Mouse (Mus musculus): ENCODE measurements around the gene Ikzf1.

DNA sequence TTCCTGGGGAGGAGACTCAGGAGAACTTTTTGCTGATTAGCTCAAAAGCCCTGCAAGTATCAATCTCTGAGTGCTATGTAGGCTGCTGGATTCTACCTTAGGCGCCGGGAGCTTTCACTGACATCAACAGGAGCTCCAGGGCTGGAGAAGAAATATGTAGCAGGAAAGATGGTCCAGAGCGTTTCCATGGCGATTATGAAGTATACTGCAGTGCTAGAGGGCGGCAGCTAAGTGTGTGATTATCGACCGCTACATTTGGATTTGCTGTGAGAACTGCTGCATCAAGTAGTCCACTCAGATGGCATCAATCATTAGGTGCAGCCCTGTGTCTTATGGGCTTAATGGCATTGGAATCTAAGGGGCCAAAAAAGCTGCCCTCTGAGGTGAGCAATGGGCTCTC lies 7.6 kb upstream of the Ikzf1 start:
- TF ChIP-seq POLR2A (IDR thresholded peaks at IDR 0.05; ENCODE audit: extremely low read depth, insufficient read depth, low read length) = no peak
- TF ChIP-seq CTCF (IDR thresholded peaks at IDR 0.05; ENCODE audit: low read depth, low read length) = no peak

Measured in liver, adult 2 months (tissue).